Mouse (Mus musculus) kidney, adult 2 months (tissue): ENCODE measurements around the gene H2afy. TPM values are rescaled to one million over a fixed set of nuclear protein-coding genes. Genes with fewer than 3 reads are reported as not detected.

ENCODE experiments used
- DNase-seq: peaks from one replicate; pipeline ENCODE4 v3.0.0; 2021
- H3K27ac ChIP-seq: fragments of 200-500 bp; 2 replicates; pipeline ENCODE4 v1.5.1; 2012; ENCODE audit warnings: low read depth, low read length, control low read depth, inconsistent platforms; ENCODE audit not compliant: insufficient read depth
- H3K27me3 ChIP-seq: fragments of 200-500 bp; replicated peaks from 2 replicates; pipeline ENCODE4 v1.6.1; 2012; ENCODE audit warnings: mild to moderate bottlenecking, moderate library complexity, low read length, inconsistent platforms; ENCODE audit not compliant: control insufficient read depth, insufficient read depth
- H3K36me3 ChIP-seq: fragments of 200-500 bp; 2 replicates; pipeline ENCODE4 v1.6.1; 2012; ENCODE audit warnings: mild to moderate bottlenecking, moderate library complexity, low read length, inconsistent platforms; ENCODE audit not compliant: control insufficient read depth, insufficient read depth
- H3K4me1 ChIP-seq: fragments of 200-500 bp; 2 replicates; pipeline ENCODE4 v1.6.1; 2011; ENCODE audit warnings: low read length; ENCODE audit not compliant: control insufficient read depth, insufficient read depth
- H3K4me3 ChIP-seq: fragments of 200-500 bp; 2 replicates; pipeline ENCODE4 v1.5.1; 2011; ENCODE audit warnings: mild to moderate bottlenecking, low read depth, low read length, control low read depth; ENCODE audit not compliant: insufficient read depth
- CTCF ChIP-seq: fragments of 200-500 bp; conservative IDR thresholded peaks from 2 replicates; pipeline ENCODE4 v1.5.1; 2011; ENCODE audit warnings: low read depth, mild to moderate bottlenecking, control low read depth, low read length, moderate library complexity, mixed read lengths; ENCODE audit not compliant: insufficient read depth, insufficient read length
- POLR2A ChIP-seq: fragments of 200-500 bp; IDR thresholded peaks from one replicate; pipeline ENCODE4 v1.6.1; 2011; ENCODE audit warnings: low read depth, low read length, control low read depth
- WGBS: fragments of 180-500 bp; shearing (Covaris S2); methylation state at CpG from one replicate; pipeline ENCODE4 v1.1.7; 2018; 5-methylcytosine and 5-hydroxymethylcytosine counted together
- polyA plus RNA-seq: library from polyadenylated mRNA; depleted of rRNA; stranded (reverse); fragments of >200 nt; gene quantifications from 2 replicates; pipeline ENCODE4 v1.2.3, GENCODE M21; 2012

Gene H2afy
- polyA plus RNA-seq, 1 experiment: 89.3 TPM

- Histone ChIP-seq H3K27ac (no peak overlapping the region), H3K4me1 (peaks cover 6% of the 10 kb centered on the region), H3K36me3 (no peaks in the 10 kb centered on the region), H3K4me3 (no peak overlapping the region), H3K27me3 (no peaks in the 10 kb centered on the region)
- no peak for DNase-seq
- 90% methylated on average over 9 of the region's 9 CpGs for WGBS
- no peak for TF ChIP-seq POLR2A
- no peak for TF ChIP-seq CTCF
Observed at GRCm38 (mm10) chr13:56102160-56102559, 34.0 kb downstream of the H2afy start.

DNA sequence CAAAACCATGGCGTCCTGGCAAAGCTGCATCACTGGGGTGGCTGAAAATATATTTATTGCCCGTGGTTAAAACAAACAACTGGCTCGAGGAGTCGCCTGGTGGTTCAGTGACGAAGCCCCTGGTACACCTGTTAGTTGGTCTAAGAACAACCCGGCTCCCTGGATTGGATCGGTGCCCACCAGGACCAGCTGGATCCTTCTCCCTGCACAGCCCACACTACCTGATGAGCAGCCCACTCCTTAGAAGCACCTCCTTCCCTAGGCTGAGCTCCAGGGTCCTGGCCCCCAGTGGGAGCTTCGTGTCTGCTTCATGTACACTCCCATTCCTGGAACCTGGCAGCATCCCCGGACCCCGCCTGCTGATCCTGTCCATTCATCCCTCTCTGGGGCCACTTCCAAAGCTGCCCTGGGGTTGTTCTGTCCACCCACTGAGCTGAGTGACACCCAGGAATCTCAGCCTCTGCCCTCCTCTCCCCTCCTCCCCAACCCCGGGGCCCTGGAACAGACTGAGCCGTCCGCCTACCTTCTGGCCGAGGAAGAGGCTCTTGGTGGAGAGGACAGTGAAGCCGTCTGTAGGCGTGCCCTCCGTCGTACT, 40.5 kb downstream of the H2afy start:
- H3K27ac ChIP-seq: no peak overlapping the region
- DNase-seq: no peak
- TF ChIP-seq CTCF: no peak
- TF ChIP-seq POLR2A: no peak
- H3K36me3 ChIP-seq: no peaks in the 10 kb centered on the region; the same call in 1 of the 2 replicates
- no peaks in the 10 kb centered on the region for H3K27me3 ChIP-seq
- H3K4me3 ChIP-seq: no peak overlapping the region
- H3K4me1 ChIP-seq: no peaks in the 10 kb centered on the region
- WGBS: 78% methylated on average over 18 of the region's 18 CpGs

GRCm38 (mm10) chr13:56094544-56094943, 41.6 kb downstream of the H2afy start:
- H3K27me3 ChIP-seq: no peaks in the 10 kb centered on the region
- H3K4me1 ChIP-seq: no peaks in the 10 kb centered on the region
- H3K4me3 ChIP-seq: no peak overlapping the region
- no peak overlapping the region for H3K27ac ChIP-seq
- WGBS: 68% methylated on average over 8 of the region's 8 CpGs
- no peak for DNase-seq
- no peaks in the 10 kb centered on the region; the same call in 1 of the 2 replicates for H3K36me3 ChIP-seq
- TF ChIP-seq POLR2A (no peak), CTCF (no peak)

- TF ChIP-seq CTCF (no peak), POLR2A (no peak)
- whole genome bisulfite sequencing: 83% methylated on average over 3 of the region's 3 CpGs
- no peaks in the 10 kb centered on the region for H3K4me1 ChIP-seq
- H3K27me3 ChIP-seq: no peaks in the 10 kb centered on the region
- H3K4me3 ChIP-seq: no peak overlapping the region
- no peak for DNase-seq
- no peak overlapping the region for H3K27ac ChIP-seq
- no peaks in the 10 kb centered on the region; the same call in 1 of the 2 replicates for H3K36me3 ChIP-seq
Observed at GRCm38 (mm10) chr13:56093680-56094079, 42.5 kb downstream of the H2afy start.

DNA sequence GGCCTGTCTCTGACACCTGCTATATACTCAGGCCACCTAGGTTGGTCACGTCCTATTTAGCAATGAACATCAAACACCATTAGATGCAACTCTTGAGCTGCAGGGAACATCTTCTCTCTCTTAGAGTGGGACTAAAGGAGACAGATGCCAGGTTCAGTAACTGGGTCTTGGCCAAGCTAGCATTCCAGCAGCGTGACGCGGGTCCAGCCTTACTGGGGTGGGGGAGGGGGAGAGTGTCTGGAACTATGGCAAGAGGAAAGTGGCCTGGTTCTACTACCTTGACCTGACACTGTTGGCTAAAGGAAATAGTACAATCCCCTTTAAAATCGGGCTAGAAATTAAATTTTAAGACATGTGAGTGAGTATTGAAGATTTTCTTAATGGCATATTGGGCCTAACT, 43.6 kb downstream of the H2afy start:
- 52% methylated on average over 5 of the region's 5 CpGs for WGBS
- Histone ChIP-seq H3K27me3 (no peaks in the 10 kb centered on the region), H3K36me3 (no peaks in the 10 kb centered on the region; the same call in 1 of the 2 replicates), H3K27ac (no peak overlapping the region), H3K4me3 (no peak overlapping the region), H3K4me1 (no peaks in the 10 kb centered on the region)
- TF ChIP-seq CTCF (no peak), POLR2A (no peak)
- peak; percentile 25 for DNase-seq

DNA sequence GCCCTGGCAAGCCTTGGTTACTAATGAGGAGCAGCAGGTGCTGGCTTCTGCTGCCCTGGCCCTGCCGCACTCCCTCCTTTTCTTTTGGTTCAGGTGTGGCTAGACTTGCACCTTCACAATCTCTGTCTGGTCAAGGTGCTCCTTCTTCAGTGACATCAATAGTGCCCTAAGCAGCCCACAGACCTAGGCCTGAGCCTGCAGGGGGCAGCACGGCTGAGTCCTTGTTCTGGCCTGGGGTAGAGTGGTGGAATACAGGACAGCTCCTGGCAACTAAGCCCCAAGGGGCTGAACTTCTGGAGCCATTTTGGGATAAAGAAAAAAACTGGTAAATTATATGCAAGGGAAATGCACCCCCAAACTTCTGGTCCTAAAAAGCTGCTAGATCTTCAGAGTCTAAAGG, 45.6 kb downstream of the H2afy start:
- H3K4me1 ChIP-seq: no peaks in the 10 kb centered on the region
- DNase-seq: no peak
- WGBS: 87% methylated on average over 2 of the region's 2 CpGs
- H3K27ac ChIP-seq: no peak overlapping the region
- no peak overlapping the region for H3K4me3 ChIP-seq
- no peaks in the 10 kb centered on the region for H3K27me3 ChIP-seq
- TF ChIP-seq POLR2A (no peak), CTCF (peak; percentile 45)
- H3K36me3 ChIP-seq: no peaks in the 10 kb centered on the region; the same call in 1 of the 2 replicates

DNA sequence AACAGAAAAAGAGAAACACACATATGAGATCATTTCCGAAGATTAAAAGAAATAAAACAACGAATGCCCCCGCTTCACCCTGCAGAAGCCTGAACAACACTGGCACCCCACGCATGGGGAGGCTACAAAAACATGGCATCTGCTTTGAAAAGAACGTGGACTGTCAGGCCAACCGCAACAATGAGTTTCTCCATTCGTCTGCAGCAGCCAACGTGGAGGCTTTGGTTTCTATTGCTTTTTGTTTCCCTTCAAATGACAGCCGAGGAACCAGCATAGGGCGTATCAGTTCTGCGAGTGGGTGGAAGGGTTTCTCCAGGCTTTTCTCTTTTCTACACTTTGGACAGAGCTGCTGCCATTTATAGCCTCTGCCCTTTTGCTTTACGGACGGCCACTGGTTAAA, 47.6 kb downstream of the H2afy start:
- H3K4me1 ChIP-seq: no peaks in the 10 kb centered on the region
- no peak overlapping the region for H3K27ac ChIP-seq
- DNase-seq: no peak
- 86% methylated on average over 13 of the region's 13 CpGs for WGBS
- no peaks in the 10 kb centered on the region for H3K36me3 ChIP-seq
- no peaks in the 10 kb centered on the region for H3K27me3 ChIP-seq
- H3K4me3 ChIP-seq: no peak overlapping the region
- TF ChIP-seq CTCF (no peak), POLR2A (no peak)
